Mouse (Mus musculus) ovary, postnatal 10 days (tissue): ENCODE results near the gene Npsr1.

Source experiments
- DNase-seq: peaks from one replicate; pipeline ENCODE4 v3.0.0; 2022; ENCODE audit warnings: low spot score

Gene Npsr1

DNA sequence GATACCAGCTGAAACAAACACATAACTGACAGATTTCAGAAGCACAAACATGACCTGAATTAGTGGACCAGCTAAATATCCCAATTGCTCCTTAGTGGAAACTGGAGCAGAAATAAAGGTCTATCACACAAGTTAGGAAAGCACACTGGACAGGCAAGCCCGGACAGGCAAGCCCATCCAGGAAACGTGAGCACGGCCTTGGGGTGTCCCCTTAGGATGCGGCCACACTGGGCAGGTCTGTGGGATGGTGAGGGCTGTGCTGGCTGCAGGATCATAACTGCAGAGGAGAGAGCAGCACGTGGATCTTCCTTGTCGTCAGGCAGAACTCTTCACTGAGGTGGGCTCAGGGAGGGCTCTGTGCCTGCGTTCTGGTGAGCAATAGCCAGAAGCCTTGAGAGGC lies at the start of gene Npsr1:
Gene Npsr1 (plus strand): TSS at position 301 of the 400 bp plus-strand sequence.
- no peak for DNase-seq

GRCm38 (mm10) chr9:24051538-24051937 lies 46.3 kb upstream of the Npsr1 start:
- DNase-seq, result no peak

DNA sequence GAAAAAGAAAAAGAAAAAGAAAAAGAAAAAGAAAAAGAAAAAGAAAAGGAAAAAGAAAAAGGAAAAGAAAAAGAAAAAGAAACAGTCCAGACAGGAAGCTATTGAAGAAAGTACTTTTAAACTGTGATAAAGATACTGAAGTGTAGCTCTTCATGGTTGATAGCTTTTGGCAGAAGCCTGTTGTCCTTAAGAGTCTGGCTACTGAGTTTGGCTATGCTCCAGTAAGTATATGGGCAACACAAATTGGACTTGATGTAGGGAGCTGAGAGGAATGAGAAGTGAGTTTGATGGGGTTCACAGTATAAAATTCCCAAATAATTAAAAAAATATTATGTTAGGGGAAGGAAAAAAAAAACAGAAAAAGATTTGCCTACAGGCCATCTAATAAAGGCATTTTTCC lies 34.5 kb upstream of the Npsr1 start:
- DNase-seq, result no peak

DNA sequence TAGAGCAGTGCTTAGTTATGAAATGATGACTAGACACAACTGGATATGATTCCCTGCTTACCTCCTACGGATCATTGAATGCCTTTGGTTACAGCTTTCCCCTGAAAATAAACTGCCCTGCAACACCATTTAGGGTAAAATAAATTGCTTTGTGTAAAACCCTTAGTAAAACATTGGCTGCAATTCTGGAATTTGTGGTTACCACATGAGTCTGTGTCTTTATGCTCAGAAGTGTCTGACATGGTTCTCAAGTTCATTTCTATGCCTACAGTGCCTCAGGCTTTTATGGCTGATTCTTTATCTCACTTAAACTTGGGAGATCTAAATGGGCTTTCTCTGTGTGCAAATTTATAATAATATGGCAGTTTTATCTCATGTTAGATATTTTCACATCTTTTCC lies 26.1 kb upstream of the Npsr1 start:
- DNase-seq, result no peak

DNA sequence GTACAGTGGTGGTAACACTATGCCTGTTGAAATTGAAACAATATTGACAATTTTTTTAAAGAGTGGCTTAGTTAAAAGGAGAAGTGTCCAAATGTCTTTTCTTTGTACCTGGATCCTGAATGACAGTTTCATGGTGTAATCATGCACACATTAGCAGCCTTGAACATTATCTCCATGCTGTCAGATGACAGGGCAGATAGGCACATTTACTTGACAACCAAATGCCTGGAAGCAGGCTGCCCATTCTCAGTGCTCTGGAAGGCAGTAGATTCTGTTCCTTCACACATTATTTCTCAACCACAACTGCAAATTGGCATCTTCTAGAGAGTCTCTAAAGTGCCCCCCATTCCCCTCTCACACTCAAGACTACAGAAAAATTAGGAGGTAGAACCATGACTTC lies 20.2 kb upstream of the Npsr1 start:
- DNase-seq, result no peak

- DNase-seq, result no peak
Observed at GRCm38 (mm10) chr9:24091875-24092274, 5.9 kb upstream of the Npsr1 start.

GRCm38 (mm10) chr9:24098526-24098925 lies 730 bp downstream of the Npsr1 start:
- DNase-seq, result no peak

- no peak for DNase-seq
Observed at GRCm38 (mm10) chr9:24099631-24100030, 1.8 kb downstream of the Npsr1 start.

GRCm38 (mm10) chr9:24119423-24119822 lies 21.6 kb downstream of the Npsr1 start:
- DNase-seq, result no peak

DNA sequence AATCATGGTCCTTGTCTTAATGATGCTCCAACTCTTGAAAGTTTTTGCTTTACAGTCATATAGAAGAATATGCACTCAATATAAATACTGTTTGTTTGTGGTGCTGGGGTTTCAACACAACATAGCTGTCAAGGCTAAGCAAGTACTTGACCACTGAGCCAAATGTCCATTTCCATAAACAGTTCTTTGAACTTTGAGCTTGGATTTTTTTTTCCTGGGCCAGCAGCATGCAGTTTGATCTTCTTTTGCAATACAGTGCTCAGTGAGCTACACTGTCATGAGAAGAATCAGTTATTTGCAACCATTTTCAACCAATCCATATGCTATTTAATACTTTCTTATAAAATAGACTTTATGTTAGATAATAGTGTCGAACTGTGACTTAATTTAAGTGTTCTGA lies 35.3 kb downstream of the Npsr1 start:
- no peak for DNase-seq

DNA sequence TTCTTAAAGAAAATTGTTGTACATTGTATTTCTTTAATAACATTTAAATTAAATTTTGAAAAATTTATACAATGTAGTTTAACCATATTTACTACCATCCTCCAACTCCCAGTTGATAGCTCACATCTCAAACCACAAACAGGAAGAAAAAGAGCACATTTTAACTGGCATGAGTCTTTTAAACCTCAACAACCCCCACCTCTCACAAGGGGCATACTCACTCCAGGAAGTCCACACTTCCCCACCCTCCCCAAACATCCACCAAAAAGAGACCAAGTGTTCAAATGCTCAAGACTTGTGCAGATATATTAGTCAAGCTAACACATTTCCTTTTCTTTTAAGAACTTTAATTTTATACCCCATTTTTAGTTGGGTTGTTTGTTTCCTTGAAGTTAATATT lies 38.6 kb downstream of the Npsr1 start:
- DNase-seq, result no peak

- no peak for DNase-seq
Observed at GRCm38 (mm10) chr9:24144341-24144740, 46.5 kb downstream of the Npsr1 start.

- DNase-seq, result no peak
Observed at GRCm38 (mm10) chr9:24157208-24157607, 59.4 kb downstream of the Npsr1 start.

- no peak for DNase-seq
Observed at GRCm38 (mm10) chr9:24160409-24160808, 62.6 kb downstream of the Npsr1 start.

DNA sequence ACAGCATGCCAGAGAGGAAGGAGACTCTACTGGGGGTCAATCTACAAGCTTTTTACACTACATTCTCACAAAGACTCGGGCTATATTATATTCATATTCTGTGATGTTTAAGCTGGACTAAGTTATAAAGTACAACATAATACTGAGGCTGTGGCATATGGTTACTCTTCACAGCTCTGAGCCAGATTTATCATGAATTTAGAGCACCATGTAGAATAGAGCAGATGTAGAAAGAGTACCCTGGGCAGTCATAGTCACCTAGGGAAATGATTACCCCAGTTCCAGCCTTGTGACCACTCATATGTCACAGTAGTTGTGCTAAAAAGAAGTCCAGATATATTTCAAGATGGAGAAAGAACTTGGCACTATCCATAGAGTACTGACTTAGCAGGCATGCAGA lies 70.7 kb downstream of the Npsr1 start:
- no peak for DNase-seq

- DNase-seq, result no peak
Observed at GRCm38 (mm10) chr9:24170728-24171127, 72.9 kb downstream of the Npsr1 start.

DNA sequence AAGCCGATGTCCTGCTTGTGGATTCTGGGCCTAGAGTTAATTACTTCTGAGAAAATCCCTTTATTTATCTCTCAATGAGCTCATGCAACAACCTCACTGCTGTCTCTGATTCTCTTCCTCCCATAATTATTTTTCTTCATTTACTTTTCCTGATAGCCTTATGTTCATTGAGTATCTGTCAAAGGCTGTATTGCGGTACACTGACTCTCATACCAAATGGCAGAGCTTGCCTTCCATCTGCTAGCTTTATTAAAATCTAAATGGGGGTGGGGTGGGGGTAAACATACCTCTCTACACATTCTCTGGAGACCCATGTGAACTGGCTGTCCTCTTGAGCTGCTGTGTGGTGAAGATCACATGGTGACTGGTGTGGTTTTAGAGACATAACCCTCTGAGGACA lies 80.9 kb downstream of the Npsr1 start:
- DNase-seq, result no peak

- DNase-seq, result no peak
Observed at GRCm38 (mm10) chr9:24180926-24181325, 83.1 kb downstream of the Npsr1 start.

GRCm38 (mm10) chr9:24186289-24186688 lies 88.5 kb downstream of the Npsr1 start:
- DNase-seq, result no peak

GRCm38 (mm10) chr9:24189511-24190260 lies 91.9 kb downstream of the Npsr1 start:
- no peak for DNase-seq

DNA sequence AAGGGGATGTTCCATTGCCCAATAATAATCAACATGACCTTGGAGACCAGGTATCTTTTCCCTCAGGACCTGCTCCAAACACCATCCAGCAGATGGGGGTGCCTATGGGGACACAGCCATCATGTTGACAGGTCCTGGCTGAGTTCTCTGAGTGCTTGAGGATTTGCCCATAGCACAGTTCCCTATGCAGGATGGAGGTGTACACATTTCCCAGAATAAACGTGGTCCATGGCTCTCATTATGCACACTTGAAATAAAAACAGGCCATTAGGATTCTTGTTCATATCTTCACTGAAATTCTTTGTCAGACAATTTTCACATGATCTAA lies 92.4 kb downstream of the Npsr1 start:
- no peak for DNase-seq

DNA sequence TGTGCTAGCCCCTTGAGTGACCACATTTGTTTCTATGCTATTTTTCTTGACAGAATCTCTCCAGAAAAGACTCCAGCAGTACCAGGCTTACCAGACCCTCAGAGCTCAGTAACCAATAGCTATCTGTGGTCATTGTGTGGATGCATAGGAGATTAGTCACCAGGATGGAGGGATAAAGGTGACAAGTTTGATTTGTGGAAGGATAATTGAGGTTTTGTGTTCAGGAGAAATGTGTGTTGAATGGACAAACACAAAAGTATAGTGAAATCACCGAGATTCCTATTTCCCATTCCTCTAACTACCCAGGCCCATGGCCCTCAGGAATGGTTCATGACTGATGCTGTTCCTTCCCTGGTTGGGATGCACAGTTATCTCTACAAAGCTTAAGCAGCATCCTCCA lies 100.5 kb downstream of the Npsr1 start:
- no peak for DNase-seq

- DNase-seq, result no peak
Observed at GRCm38 (mm10) chr9:24211636-24212035, 113.8 kb downstream of the Npsr1 start.

DNA sequence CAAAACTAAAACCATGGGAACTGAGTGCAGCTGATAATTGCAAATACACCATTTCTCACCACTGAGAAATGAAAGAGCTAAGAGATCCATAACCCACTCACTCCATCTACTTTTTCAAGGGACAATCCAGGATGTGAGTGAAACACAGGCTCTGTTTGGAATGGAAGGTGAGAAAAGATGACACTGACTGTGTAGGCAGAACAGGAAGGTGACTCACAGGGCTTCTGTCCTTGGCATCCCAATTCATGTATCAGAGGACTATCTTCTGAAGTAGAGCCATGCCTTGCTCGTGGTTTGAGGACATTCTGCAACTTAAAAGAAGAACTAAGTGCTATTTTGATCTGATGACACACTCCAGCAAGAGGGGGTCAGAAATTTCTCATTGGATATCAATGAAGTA lies 119.9 kb downstream of the Npsr1 start:
- DNase-seq, result no peak

DNA sequence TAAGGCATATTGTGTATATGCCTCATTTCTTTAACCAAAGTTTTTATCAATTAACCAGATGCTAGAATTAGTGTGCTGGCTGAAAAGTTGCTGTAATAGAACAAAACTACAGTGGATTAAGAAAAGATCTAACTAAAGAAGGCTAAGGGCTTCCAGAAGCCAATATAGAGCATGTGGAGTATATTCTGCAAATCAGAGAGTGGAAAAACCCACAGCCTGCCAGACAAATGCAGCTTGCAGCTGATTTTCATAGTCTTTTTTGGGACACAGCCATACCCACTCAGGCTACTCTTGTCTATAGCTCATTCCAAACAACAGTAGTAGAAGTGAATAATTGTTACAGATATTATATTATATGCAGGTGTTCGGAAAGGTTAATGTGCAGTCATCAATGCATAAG lies 138.7 kb downstream of the Npsr1 start:
- no peak for DNase-seq
